Mouse (Mus musculus) hindbrain, embryonic 16.5 days (tissue): ENCODE results near the gene Kat2b. TPM values are rescaled to one million over a fixed set of nuclear protein-coding genes. Genes with fewer than 3 reads are reported as not detected.
"Not testable (repeated sequence)": the region's sequence is repeated elsewhere in the genome, so short reads cannot be mapped to it uniquely, and the experiment has no call there.

ENCODE experiments used
- ATAC-seq: fragments of 200-750 bp; cut with Nextera tagmentation; 2 replicates; pipeline ENCODE4 v1.8.0; 2017; ENCODE audit warnings: moderate TSS enrichment, moderate library complexity
- H3K27ac ChIP-seq: fragments of 300-500 bp; sonication (generic); 2 replicates; pipeline ENCODE4 v1.5.1; 2014; ENCODE audit warnings: low read depth, mild to moderate bottlenecking, control low read depth, low read length, moderate library complexity
- H3K27me3 ChIP-seq: fragments of 300-500 bp; sonication (generic); replicated peaks from 2 replicates; pipeline ENCODE4 v1.6.1; 2014; ENCODE audit warnings: low read length; ENCODE audit not compliant: control insufficient read depth, insufficient read depth
- H3K36me3 ChIP-seq: fragments of 300-500 bp; sonication (generic); 2 replicates; pipeline ENCODE4 v1.6.1; 2014; ENCODE audit warnings: mild to moderate bottlenecking, low read length, moderate library complexity, mixed read lengths; ENCODE audit not compliant: control insufficient read depth, insufficient read depth
- H3K4me1 ChIP-seq: fragments of 300-500 bp; sonication (generic); 2 replicates; pipeline ENCODE4 v1.6.1; 2014; ENCODE audit warnings: low read depth, low read length; ENCODE audit not compliant: control insufficient read depth, insufficient read depth
- H3K4me2 ChIP-seq: fragments of 300-500 bp; sonication (generic); 2 replicates; pipeline ENCODE4 v1.6.1; 2014; ENCODE audit warnings: mild to moderate bottlenecking, low read length, control low read depth, moderate library complexity
- H3K4me3 ChIP-seq: fragments of 300-500 bp; sonication (generic); 2 replicates; pipeline ENCODE4 v1.5.1; 2014; ENCODE audit warnings: mild to moderate bottlenecking, low read length, control low read depth, moderate library complexity
- H3K9ac ChIP-seq: fragments of 300-500 bp; sonication (generic); 2 replicates; pipeline ENCODE4 v1.6.1; 2014; ENCODE audit warnings: low read depth, mild to moderate bottlenecking, control low read depth, low read length, moderate library complexity
- H3K9me3 ChIP-seq: fragments of 300-500 bp; sonication (generic); 2 replicates; pipeline ENCODE4 v1.6.1; 2014; ENCODE audit warnings: mild to moderate bottlenecking, low read length, moderate library complexity; ENCODE audit not compliant: control insufficient read depth
- WGBS: fragments of 180-500 bp; shearing (Covaris S2); extraction: QIAGEN DNeasy Blood & Tissue Kit; methylation state at CpG from one replicate; pipeline ENCODE4 v1.1.7; 2014; 5-methylcytosine and 5-hydroxymethylcytosine counted together
- polyA plus RNA-seq: library from polyadenylated mRNA; unstranded; fragments of >200 nt; fragmentation: Nextera tagmentation; extraction: Ambion mirVana; gene quantifications from 2 replicates; pipeline ENCODE4 v1.2.1, GENCODE M21; 2015

Gene Kat2b
- polyA plus RNA-seq, 1 experiment from 2014 or later: 4.6 TPM

DNA sequence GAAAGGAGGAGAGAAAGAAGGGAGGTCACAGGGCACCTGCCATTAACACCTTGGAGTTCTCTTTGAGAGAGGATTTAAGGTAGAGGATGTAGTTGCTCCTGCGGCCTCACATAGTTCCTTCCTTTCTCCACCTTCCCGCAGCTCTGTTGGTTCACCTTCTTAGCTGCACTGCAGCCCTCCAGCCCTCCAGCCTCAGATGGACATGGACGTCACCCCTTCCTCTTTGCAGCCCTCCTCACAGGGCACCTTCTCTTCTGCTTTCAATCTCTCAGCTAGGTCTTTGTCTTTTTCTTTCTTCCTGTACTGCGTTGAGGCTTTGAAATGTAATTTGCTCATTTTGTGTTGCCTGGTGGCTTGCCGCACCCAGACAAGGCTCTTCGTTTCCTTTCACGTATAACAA lies 42.3 kb downstream of the Kat2b start:
- not testable (repeated sequence) for H3K4me1 ChIP-seq, H3K36me3 ChIP-seq, H3K9ac ChIP-seq, ATAC-seq, H3K27ac ChIP-seq, H3K27me3 ChIP-seq, H3K4me2 ChIP-seq, H3K9me3 ChIP-seq, H3K4me3 ChIP-seq
- WGBS: no CpG with 5 or more reads among the region's 7 CpGs

GRCm38 (mm10) chr17:53617295-53617957 lies 50.8 kb downstream of the Kat2b start:
- no peak overlapping the region for H3K9ac ChIP-seq
- no peaks in the 10 kb centered on the region for H3K4me1 ChIP-seq
- H3K4me2 ChIP-seq: no peak overlapping the region
- H3K27ac ChIP-seq: no peak overlapping the region
- no peak overlapping the region for H3K4me3 ChIP-seq
- ATAC-seq: no peak
- no peaks in the 10 kb centered on the region for H3K27me3 ChIP-seq
- no peaks in the 10 kb centered on the region for H3K36me3 ChIP-seq
- H3K9me3 ChIP-seq: no peaks in the 10 kb centered on the region
- 91% methylated on average over 6 of the region's 6 CpGs for WGBS

DNA sequence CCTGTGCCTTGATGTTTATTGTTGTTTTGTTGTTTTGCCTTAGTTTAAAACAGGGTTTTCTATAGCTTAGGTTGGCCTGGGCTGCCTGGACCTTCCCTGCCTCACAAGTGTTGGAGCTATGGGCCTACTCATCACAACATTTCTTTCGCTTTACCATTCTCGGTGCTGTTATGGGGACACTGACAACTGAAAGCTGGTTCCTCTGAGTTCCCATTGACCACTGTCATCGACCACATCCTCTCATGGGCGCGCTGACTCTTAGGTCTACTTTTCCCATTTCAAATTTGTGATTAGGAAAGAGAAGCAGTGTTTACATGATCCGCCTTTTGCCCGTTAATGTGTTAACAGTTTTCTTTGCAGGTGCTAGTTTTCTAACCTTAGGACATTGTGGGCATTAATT lies 51.7 kb downstream of the Kat2b start:
- Histone ChIP-seq H3K4me3 (no peak overlapping the region), H3K9ac (no peak overlapping the region), H3K27ac (no peak overlapping the region), H3K9me3 (no peaks in the 10 kb centered on the region), H3K4me1 (no peaks in the 10 kb centered on the region), H3K36me3 (no peaks in the 10 kb centered on the region), H3K4me2 (no peak overlapping the region), H3K27me3 (no peaks in the 10 kb centered on the region)
- ATAC-seq: no peak
- 98% methylated on average over 7 of the region's 7 CpGs for WGBS

GRCm38 (mm10) chr17:53619391-53619790 lies 52.7 kb downstream of the Kat2b start:
- Histone ChIP-seq H3K4me2 (no peak overlapping the region), H3K27ac (no peak overlapping the region), H3K4me1 (no peaks in the 10 kb centered on the region), H3K27me3 (no peaks in the 10 kb centered on the region), H3K36me3 (no peaks in the 10 kb centered on the region), H3K9me3 (no peaks in the 10 kb centered on the region), H3K4me3 (no peak overlapping the region), H3K9ac (no peak overlapping the region)
- ATAC-seq: no peak

DNA sequence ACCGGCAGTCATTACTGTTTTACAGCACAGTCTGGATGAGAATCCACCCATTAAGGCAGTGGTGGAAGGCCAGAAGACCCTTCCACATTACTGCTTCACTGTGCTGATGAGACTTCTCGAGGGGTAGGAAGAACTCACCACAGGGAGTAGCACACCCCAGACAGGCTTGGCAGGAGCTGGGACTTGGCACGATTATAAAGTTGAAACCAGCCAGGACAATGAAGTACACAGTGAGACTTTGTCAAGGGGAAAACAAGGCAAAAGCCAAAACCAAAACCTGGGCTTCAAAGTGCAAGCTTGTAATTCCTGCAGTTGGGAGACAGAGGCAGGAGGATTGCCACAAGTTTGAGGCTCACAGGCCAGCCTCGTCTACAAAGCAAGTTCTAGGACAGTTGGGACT lies 54.0 kb downstream of the Kat2b start:
- H3K4me3 ChIP-seq: no peak overlapping the region
- 0 out of 2 replicates have a peak, but pooled peaks cover 3% of the 10 kb centered on the region for H3K36me3 ChIP-seq
- H3K9ac ChIP-seq: no peak overlapping the region
- H3K27me3 ChIP-seq: no peaks in the 10 kb centered on the region
- H3K4me2 ChIP-seq: no peak overlapping the region
- no peaks in the 10 kb centered on the region for H3K9me3 ChIP-seq
- no peak overlapping the region for H3K27ac ChIP-seq
- ATAC-seq: no peak
- H3K4me1 ChIP-seq: no peaks in the 10 kb centered on the region
- 79% methylated on average over 4 of the region's 4 CpGs for WGBS

DNA sequence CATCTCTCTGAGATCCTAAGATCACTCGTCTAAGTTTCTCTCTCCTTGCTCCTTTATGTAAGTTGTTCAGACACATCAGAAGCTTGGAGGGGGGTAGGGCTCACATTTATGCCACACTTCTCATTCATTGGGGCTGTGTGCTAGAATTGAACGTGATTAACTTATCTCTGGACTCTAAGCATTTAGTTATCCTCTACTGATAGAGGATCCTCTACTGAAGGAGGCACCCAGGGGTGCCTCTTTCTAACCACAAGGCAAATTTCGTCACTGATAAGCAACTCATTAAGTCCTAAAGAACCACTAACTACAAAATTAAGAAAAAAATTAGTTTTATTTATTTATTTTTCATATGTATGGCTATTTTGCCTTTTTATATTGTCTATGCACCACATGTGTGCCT lies 55.5 kb downstream of the Kat2b start:
- Histone ChIP-seq H3K9me3 (no peaks in the 10 kb centered on the region), H3K9ac (no peak overlapping the region), H3K27ac (no peak overlapping the region), H3K36me3 (0 out of 2 replicates have a peak, but pooled peaks cover 6% of the 10 kb centered on the region), H3K4me3 (no peak overlapping the region), H3K27me3 (no peaks in the 10 kb centered on the region), H3K4me2 (no peak overlapping the region), H3K4me1 (no peaks in the 10 kb centered on the region)
- ATAC-seq: no peak
- WGBS: 85% methylated on average over 3 of the region's 3 CpGs

GRCm38 (mm10) chr17:53623762-53624161 lies 57.1 kb downstream of the Kat2b start:
- no peak overlapping the region for H3K4me3 ChIP-seq
- no peak for ATAC-seq
- 96% methylated on average over 9 of the region's 9 CpGs for WGBS
- no peak overlapping the region for H3K4me2 ChIP-seq
- H3K4me1 ChIP-seq: no peaks in the 10 kb centered on the region
- 0 out of 2 replicates have a peak, but pooled peaks cover 6% of the 10 kb centered on the region for H3K36me3 ChIP-seq
- no peaks in the 10 kb centered on the region for H3K27me3 ChIP-seq
- H3K9ac ChIP-seq: no peak overlapping the region
- no peak overlapping the region for H3K27ac ChIP-seq
- no peaks in the 10 kb centered on the region for H3K9me3 ChIP-seq

DNA sequence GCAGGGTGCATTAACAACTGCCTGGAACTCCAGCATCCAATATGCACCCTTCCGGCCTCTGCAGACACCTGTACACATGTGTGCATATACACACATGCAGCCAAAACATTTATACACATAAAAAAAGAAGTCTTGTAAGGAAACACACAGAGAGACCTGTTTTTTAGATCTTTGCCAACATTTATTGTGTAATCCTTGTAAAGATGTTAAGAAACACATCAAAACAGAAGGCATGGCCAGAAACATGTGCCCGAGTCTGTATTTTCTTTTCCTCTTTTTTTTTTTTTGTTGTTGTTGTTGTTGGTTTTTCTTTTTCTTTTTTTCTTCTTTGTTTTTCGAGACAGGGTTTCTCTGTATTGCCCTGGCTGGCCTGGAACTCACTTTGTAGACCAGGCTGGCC lies 59.5 kb downstream of the Kat2b start:
- no peak overlapping the region for H3K9ac ChIP-seq
- no peak overlapping the region for H3K4me3 ChIP-seq
- peaks cover 6% of the 10 kb centered on the region; the same call in 1 of the 2 replicates for H3K36me3 ChIP-seq
- H3K27me3 ChIP-seq: no peaks in the 10 kb centered on the region
- no peak overlapping the region for H3K27ac ChIP-seq
- WGBS: 87% methylated on average over 3 of the region's 3 CpGs
- no peak overlapping the region for H3K4me2 ChIP-seq
- no peaks in the 10 kb centered on the region for H3K9me3 ChIP-seq
- no peaks in the 10 kb centered on the region for H3K4me1 ChIP-seq
- ATAC-seq: no peak

DNA sequence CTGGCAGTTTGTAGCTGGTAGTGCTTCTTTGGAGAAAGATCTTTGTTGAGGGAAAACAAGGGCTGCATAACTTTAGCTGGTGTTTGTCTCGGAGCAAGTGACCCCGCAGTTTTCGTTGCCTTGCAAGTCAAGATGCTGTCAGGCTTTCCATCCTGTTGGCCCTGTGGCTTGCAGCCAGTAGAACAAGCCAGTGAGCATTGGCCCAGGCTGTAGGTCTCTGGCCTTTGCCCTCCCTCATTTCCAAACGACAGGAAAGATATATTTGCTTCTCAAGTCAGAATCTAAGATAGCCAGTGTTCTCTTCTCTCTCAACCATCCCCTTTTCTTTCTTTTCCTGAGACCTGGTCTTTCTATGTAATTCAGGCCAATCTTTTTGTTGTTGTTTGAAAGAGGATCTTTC lies 60.8 kb downstream of the Kat2b start:
- 91% methylated on average over 4 of the region's 4 CpGs for WGBS

More for the DNA sequence above, 60.8 kb downstream of the Kat2b start:
- Histone ChIP-seq H3K27ac (no peak overlapping the region), H3K27me3 (no peaks in the 10 kb centered on the region), H3K9me3 (no peaks in the 10 kb centered on the region), H3K4me3 (no peak overlapping the region), H3K4me1 (no peaks in the 10 kb centered on the region), H3K9ac (no peak overlapping the region; the same call in 1 of the 2 replicates), H3K4me2 (no peak overlapping the region), H3K36me3 (peaks cover 9% of the 10 kb centered on the region; the same call in 1 of the 2 replicates)
- no peak for ATAC-seq
